Mouse (Mus musculus) MEL (cell line): ENCODE results near the gene Exd2. TPM values are rescaled to one million over a fixed set of nuclear protein-coding genes. Genes with fewer than 3 reads are reported as not detected.

Experiments used
- DNase-seq: peaks from one replicate; pipeline ENCODE4 v3.0.0; 2011; ENCODE audit warnings: low read depth, low spot score
- H3K27ac ChIP-seq: 2 replicates; pipeline ENCODE4 v1.5.1; 2012; ENCODE audit warnings: low read depth, mild to moderate bottlenecking, control low read depth, low read length, moderate library complexity; ENCODE audit not compliant: control insufficient read depth
- H3K27me3 ChIP-seq, 2 experiments: fragments of 150-350 bp in 1 of 2; sonication (generic) in 1 of 2; 2 replicates each; pipeline ENCODE4 v1.6.1; 2012; ENCODE audit warnings: low read length in 2 of 2, mild to moderate bottlenecking in 2 of 2, improper control_type of control experiment in 1 of 2, moderate library complexity in 1 of 2; ENCODE audit not compliant: insufficient read depth in 2 of 2, control insufficient read depth in 1 of 2
- H3K36me3 ChIP-seq, 2 experiments: 2 replicates each; pipeline ENCODE4 v1.6.1; 2012 to 2014; ENCODE audit warnings: low read length in 2 of 2, improper control_type of control experiment in 1 of 2, inconsistent platforms in 1 of 2, mild to moderate bottlenecking in 1 of 2; ENCODE audit not compliant: insufficient read depth in 2 of 2, control insufficient read depth in 1 of 2
- H3K4me1 ChIP-seq, 2 experiments: fragments of 150-350 bp in 1 of 2; sonication (generic) in 1 of 2; 2 replicates each; pipeline ENCODE4 v1.6.1; 2012; ENCODE audit warnings: low read length in 2 of 2, improper control_type of control experiment in 1 of 2, mild to moderate bottlenecking in 1 of 2; ENCODE audit not compliant: insufficient read depth in 2 of 2, control insufficient read depth in 1 of 2
- H3K4me3 ChIP-seq, 2 experiments: fragments of 150-350 bp in 1 of 2; sonication (generic) in 1 of 2; 2 replicates each; pipeline ENCODE4 v1.5.1; 2012; ENCODE audit warnings: low read depth in 2 of 2, low read length in 2 of 2, mild to moderate bottlenecking in 2 of 2, moderate library complexity in 2 of 2, control low read depth in 1 of 2, improper control_type of control experiment in 1 of 2; ENCODE audit not compliant: control insufficient read depth in 1 of 2, insufficient read depth in 1 of 2
- H3K79me2 ChIP-seq: 2 replicates; pipeline ENCODE4 v1.6.1; 2012; ENCODE audit warnings: mild to moderate bottlenecking, low read length, moderate library complexity; ENCODE audit not compliant: control insufficient read depth, poor library complexity, insufficient read depth
- H3K9ac ChIP-seq: 2 replicates; pipeline ENCODE4 v1.6.1; 2012; ENCODE audit warnings: low read depth, mild to moderate bottlenecking, control low read depth, low read length, moderate library complexity; ENCODE audit not compliant: control insufficient read depth, poor library complexity, severe bottlenecking
- H3K9me3 ChIP-seq: fragments of 150-350 bp; sonication (generic); replicated peaks from 2 replicates; pipeline ENCODE4 v1.6.1; 2012; ENCODE audit warnings: mild to moderate bottlenecking, low read length, improper control_type of control experiment, moderate library complexity; ENCODE audit not compliant: insufficient read depth
- BHLHE40 ChIP-seq: IDR thresholded peaks from 2 replicates; pipeline ENCODE4 v1.6.1; 2012; ENCODE audit warnings: low read depth, mild to moderate bottlenecking, inconsistent platforms, low read length, improper control_type of control experiment, borderline replicate concordance
- CHD1 ChIP-seq: IDR thresholded peaks from 2 replicates; pipeline ENCODE4 v1.6.1; 2012; ENCODE audit warnings: low read depth, mild to moderate bottlenecking, inconsistent platforms, low read length, improper control_type of control experiment
- CHD2 ChIP-seq: IDR thresholded peaks from 2 replicates; pipeline ENCODE4 v1.6.1; 2011; ENCODE audit warnings: low read length, improper control_type of control experiment
- EP300 ChIP-seq, 2 experiments: IDR thresholded peaks; 2 replicates each; pipeline ENCODE4 v1.6.1; 2011; ENCODE audit warnings: improper control_type of control experiment in 2 of 2, low read length in 2 of 2, low read depth in 1 of 2, mild to moderate bottlenecking in 1 of 2
- ETS1 ChIP-seq: IDR thresholded peaks from 2 replicates; pipeline ENCODE4 v1.6.1; 2012; ENCODE audit warnings: low read depth, mild to moderate bottlenecking, inconsistent platforms, low read length, improper control_type of control experiment, moderate library complexity
- GABPA ChIP-seq: IDR thresholded peaks from 2 replicates; pipeline ENCODE4 v1.6.1; 2012; ENCODE audit warnings: low read depth, mild to moderate bottlenecking, inconsistent platforms, low read length, improper control_type of control experiment, moderate library complexity
- MAX ChIP-seq: IDR thresholded peaks from 2 replicates; pipeline ENCODE4 v1.6.1; 2011; ENCODE audit warnings: low read length, improper control_type of control experiment
- MAZ ChIP-seq: IDR thresholded peaks from 2 replicates; pipeline ENCODE4 v1.6.1; 2012; ENCODE audit warnings: low read depth, mild to moderate bottlenecking, inconsistent platforms, low read length, improper control_type of control experiment
- MEF2A ChIP-seq: IDR thresholded peaks from 2 replicates; pipeline ENCODE4 v1.6.1; 2014; ENCODE audit warnings: low read depth, mild to moderate bottlenecking, inconsistent platforms, low read length, improper control_type of control experiment; ENCODE audit not compliant: poor library complexity, insufficient replicate concordance, severe bottlenecking; ENCODE audit errors: extremely low read depth
- MXI1 ChIP-seq: IDR thresholded peaks from 2 replicates; pipeline ENCODE4 v1.6.1; 2011; ENCODE audit warnings: mild to moderate bottlenecking, low read depth, low read length, improper control_type of control experiment
- MYB ChIP-seq: IDR thresholded peaks from 2 replicates; pipeline ENCODE4 v1.6.1; 2011; ENCODE audit warnings: mild to moderate bottlenecking, low read depth, low read length, improper control_type of control experiment
- MYC ChIP-seq: IDR thresholded peaks from 2 replicates; pipeline ENCODE4 v1.6.1; 2011; ENCODE audit warnings: low read depth, mild to moderate bottlenecking, low read length, improper control_type of control experiment, moderate library complexity
- POLR2A ChIP-seq, 2 experiments: IDR thresholded peaks; 2 replicates each; pipeline ENCODE4 v1.6.1; 2011 to 2012; ENCODE audit warnings: low read length in 2 of 2, mild to moderate bottlenecking in 2 of 2, control low read depth in 1 of 2, improper control_type of control experiment in 1 of 2, low read depth in 1 of 2, moderate library complexity in 1 of 2; ENCODE audit not compliant: control insufficient read depth in 1 of 2, insufficient read depth in 1 of 2, poor library complexity in 1 of 2
- POLR2AphosphoS5 ChIP-seq: IDR thresholded peaks from 2 replicates; pipeline ENCODE4 v1.6.1; 2012; ENCODE audit warnings: low read depth, borderline replicate concordance, mild to moderate bottlenecking, inconsistent platforms, low read length, moderate library complexity, mixed read lengths
- RAD21 ChIP-seq: IDR thresholded peaks from 2 replicates; pipeline ENCODE4 v1.6.1; 2011; ENCODE audit warnings: mild to moderate bottlenecking, low read depth, low read length, improper control_type of control experiment
- SMC3 ChIP-seq: IDR thresholded peaks from 2 replicates; pipeline ENCODE4 v1.6.1; 2011; ENCODE audit warnings: low read depth, low read length, improper control_type of control experiment
- TAL1 ChIP-seq: IDR thresholded peaks from 2 replicates; pipeline ENCODE4 v1.6.1; 2012; ENCODE audit warnings: mild to moderate bottlenecking, inconsistent platforms, low read length, moderate library complexity, mixed read lengths
- TBP ChIP-seq: IDR thresholded peaks from 2 replicates; pipeline ENCODE4 v1.8.0; 2011; ENCODE audit warnings: low read depth, low read length, improper control_type of control experiment
- TCF12 ChIP-seq: IDR thresholded peaks from 2 replicates; pipeline ENCODE4 v1.6.1; 2014; ENCODE audit warnings: low read depth, mild to moderate bottlenecking, inconsistent platforms, low read length, improper control_type of control experiment, moderate library complexity
- UBTF ChIP-seq: IDR thresholded peaks from 2 replicates; pipeline ENCODE4 v1.6.1; 2012; ENCODE audit warnings: low read depth, mild to moderate bottlenecking, inconsistent platforms, low read length, improper control_type of control experiment, moderate library complexity, borderline replicate concordance; ENCODE audit not compliant: insufficient read depth
- ZC3H11A ChIP-seq: IDR thresholded peaks from 2 replicates; pipeline ENCODE4 v1.6.1; 2012; ENCODE audit warnings: low read depth, mild to moderate bottlenecking, inconsistent platforms, low read length, improper control_type of control experiment
- ZKSCAN1 ChIP-seq: IDR thresholded peaks from 2 replicates; pipeline ENCODE4 v1.6.1; 2012; ENCODE audit warnings: low read depth, mild to moderate bottlenecking, inconsistent platforms, low read length, improper control_type of control experiment, moderate library complexity
- ZMIZ1 ChIP-seq: IDR thresholded peaks from 2 replicates; pipeline ENCODE4 v1.6.1; 2012; ENCODE audit warnings: low read depth, mild to moderate bottlenecking, inconsistent platforms, low read length, improper control_type of control experiment, moderate library complexity
- polyA plus RNA-seq, 2 experiments: library from polyadenylated mRNA; stranded (reverse) in 1 of 2; unstranded in 1 of 2; fragments of >175 nt in 1 of 2; fragments of >200 nt in 1 of 2; gene quantifications; 2 replicates each; pipeline versions ENCODE4 v1.2.1 to v1.2.4; 2012; ENCODE audit warnings: low replicate concordance in 2 of 2, low read depth in 1 of 2; ENCODE audit not compliant: insufficient read length in 2 of 2, insufficient read depth in 1 of 2, missing spikeins in 1 of 2
- total RNA-seq: library from RNA; depleted of rRNA; stranded (reverse); fragments of 300-350 nt; gene quantifications from 2 replicates; pipeline ENCODE4 v1.2.3, GENCODE M21; 2012

The Exd2 gene
- total and polyA plus RNA-seq, 3 experiments: 9.6 to 12.8 TPM; not detected in 1

DNA sequence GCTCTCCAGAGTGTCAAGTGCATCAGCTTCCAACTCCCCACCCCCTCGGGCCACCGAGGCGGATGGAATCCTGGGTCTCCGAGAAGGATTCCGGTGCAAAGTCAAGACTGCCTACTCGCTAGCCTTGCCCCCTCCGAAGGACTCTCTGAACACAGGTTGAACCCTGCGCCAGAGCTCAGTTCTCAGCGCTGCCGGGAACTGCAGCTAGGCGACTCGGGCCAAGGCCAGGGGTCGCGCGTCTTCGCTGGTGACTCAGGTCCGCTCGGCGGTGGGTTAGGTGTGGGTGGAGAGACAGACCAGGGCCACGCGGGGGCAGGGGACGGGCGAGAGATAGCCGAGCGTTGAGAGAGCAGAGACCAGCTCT lies 55.5 kb downstream of the Exd2 start:
- H3K9ac ChIP-seq: no peak overlapping the region
- no peaks in the 10 kb centered on the region for H3K36me3 ChIP-seq
- H3K27me3 ChIP-seq: peaks cover 2 to 9% of the 10 kb centered on the region in 2 experiments
- no peaks in the 10 kb centered on the region for H3K4me1 ChIP-seq
- no peak for DNase-seq
- no peak overlapping the region for H3K4me3 ChIP-seq
- H3K27ac ChIP-seq: no peak overlapping the region
- H3K9me3 ChIP-seq: no peaks in the 10 kb centered on the region
- no peak for TF ChIP-seq GABPA
- no peak for TF ChIP-seq POLR2AphosphoS5
- no peak for TF ChIP-seq ETS1
- no peak for TF ChIP-seq MYB
- no peak for TF ChIP-seq MXI1
- TF ChIP-seq RAD21: no peak
- TF ChIP-seq BHLHE40: no peak
- TF ChIP-seq TCF12: no peak
- no peak for TF ChIP-seq MEF2A
- no peak for TF ChIP-seq EP300 (IDR thresholded peaks at IDR 0.05; ENCODE audit: low read depth in 1 of 2, low read length in 2 of 2)
- no peak for TF ChIP-seq ZKSCAN1
- no peak for TF ChIP-seq ZC3H11A
- no peak for TF ChIP-seq MYC
- no peak for TF ChIP-seq CHD2
- TF ChIP-seq POLR2A (IDR thresholded peaks at IDR 0.05; ENCODE audit: control insufficient read depth in 1 of 2, insufficient read depth in 1 of 2, low read depth in 1 of 2, low read length in 2 of 2, poor library complexity in 1 of 2): no peak
- no peak for TF ChIP-seq TBP
- no peaks in the 10 kb centered on the region for H3K79me2 ChIP-seq

DNA sequence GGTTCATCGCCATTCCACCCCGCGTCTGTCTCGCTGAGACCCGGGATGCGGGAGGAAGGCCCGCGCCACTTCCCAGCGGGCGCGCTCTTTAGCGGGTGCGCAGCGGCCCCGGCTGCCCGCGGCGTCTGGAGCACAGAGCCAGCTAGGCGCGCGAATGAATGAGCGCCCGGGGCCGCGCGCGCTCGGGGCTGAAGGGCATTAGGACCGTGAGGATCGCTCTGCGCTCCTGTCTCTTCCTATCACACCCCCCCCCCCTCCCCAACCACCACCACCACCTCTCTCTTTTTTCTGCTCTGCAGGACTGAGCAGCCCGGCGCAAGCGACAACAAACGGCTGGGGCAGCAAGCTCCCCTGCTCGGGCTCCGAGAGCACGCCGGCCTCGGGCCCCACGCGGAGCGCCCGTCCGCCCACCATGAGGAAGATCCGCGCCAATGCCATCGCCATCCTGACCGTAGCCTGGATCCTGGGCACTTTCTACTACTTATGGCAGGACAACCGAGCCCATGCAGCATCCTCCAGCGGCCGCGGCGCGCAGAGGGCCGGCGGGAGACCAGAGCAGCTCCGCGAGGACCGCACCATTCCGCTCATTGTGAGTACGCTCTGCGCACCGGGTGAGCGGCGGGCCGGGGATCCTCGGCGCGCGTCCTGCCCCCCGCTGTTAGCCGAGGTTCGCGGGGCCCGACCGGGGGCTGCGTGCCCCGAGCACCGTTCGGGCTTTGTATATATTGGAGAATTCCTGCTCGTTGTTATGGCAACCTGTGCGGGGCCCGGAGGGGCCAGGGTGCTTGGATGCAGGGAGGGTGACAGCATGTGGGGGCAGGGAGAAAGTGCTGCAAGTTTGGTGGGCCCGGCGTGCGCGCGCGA lies 56.1 kb downstream of the Exd2 start:
- H3K27me3 ChIP-seq: peaks cover 6 to 11% of the 10 kb centered on the region in 2 experiments
- no peak overlapping the region for H3K27ac ChIP-seq
- TF ChIP-seq TCF12 (no peak), UBTF (no peak), POLR2AphosphoS5 (no peak), SMC3 (no peak), ZMIZ1 (no peak), CHD1 (no peak), MXI1 (no peak), MAX (no peak), ZC3H11A (no peak), TAL1 (no peak), TBP (no peak), MAZ (no peak), CHD2 (no peak)
- H3K36me3 ChIP-seq: no peaks in the 10 kb centered on the region
- H3K9ac ChIP-seq: no peak overlapping the region
- H3K79me2 ChIP-seq: no peaks in the 10 kb centered on the region
- no peaks in the 10 kb centered on the region for H3K4me1 ChIP-seq
- H3K4me3 ChIP-seq: no peak overlapping the region
- DNase-seq: no peak
- H3K9me3 ChIP-seq: no peaks in the 10 kb centered on the region
